In genomic region chr2:104848235-104849161, GRCm38 (mm10) we compare ENCODE assay signal across 7 mouse cellular contexts. TPM values are rescaled to one million over a fixed set of nuclear protein-coding genes. Genes with fewer than 3 reads are reported as not detected.
DNase-seq lines count a peak whose midpoint lies in the region; ATAC-seq lines count a peak whose summit lies in the region.

No protein-coding gene starts in this region.

- no peaks in the 10 kb centered on the region for H3K36me3 ChIP-seq in forebrain, embryonic 14.5 days (ENCODE audit: control insufficient read depth, insufficient read depth, low read length)

- H3K27ac ChIP-seq in forebrain, embryonic 14.5 days (ENCODE audit: low read depth, low read length), result no peak overlapping the region

- no peaks in the 10 kb centered on the region for H3K9me3 ChIP-seq in forebrain, embryonic 14.5 days (replicated peaks; ENCODE audit: control insufficient read depth, low read length)

- H3K4me1 ChIP-seq in forebrain, embryonic 14.5 days (ENCODE audit: control insufficient read depth, insufficient read depth, low read length), result no peaks in the 10 kb centered on the region

- WGBS in forebrain, embryonic 14.5 days, result 31% methylated on average over 16 of the region's 16 CpGs

- peak overlapping the region; percentile 50; the same call in 1 of the 2 replicates for H3K4me3 ChIP-seq in forebrain, embryonic 14.5 days (ENCODE audit: low read depth, low read length)

- DNase-seq in 416B (ENCODE audit: low read depth), result peak; percentile 77
- DNase-seq in CD4-positive, CD25-positive, alpha-beta regulatory T cell, adult 2 months (ENCODE audit: low read depth, low spot score), result peak; percentile 58
- DNase-seq in forebrain, embryonic 14.5 days (ENCODE audit: low spot score), result no peak
- peak; percentile 6 to 13 for DNase-seq in kidney, postnatal 4 days
- DNase-seq in natural killer cell, adult 2 months (ENCODE audit: low spot score in 2 of 2), result peak; percentile 43 to 52
- no peak for DNase-seq in layer of hippocampus, adult 9-11 months
- no peak for DNase-seq in gastrocnemius, postnatal 25 days

- H3K4me2 ChIP-seq in forebrain, embryonic 14.5 days (ENCODE audit: low read length), result peak overlapping the region; percentile 97

- H3K9ac ChIP-seq in forebrain, embryonic 14.5 days (ENCODE audit: low read length), result 0 out of 2 replicates have a peak overlapping the region, but pooled peaks have one; percentile 57

- H3K27me3 ChIP-seq in forebrain, embryonic 14.5 days (replicated peaks; ENCODE audit: control insufficient read depth, insufficient read depth, low read length), result peaks cover 13% of the 10 kb centered on the region; the same call in 1 of the 2 replicates

- ATAC-seq in forebrain, embryonic 14.5 days, result no peak

RNA-seq across cellular contexts. Expression of gene Prrg4, which starts 1.2 kb away (rescaled TPM):
- 0.23 TPM in 2 replicates for polyA plus RNA-seq in forebrain, embryonic 14.5 days (2014; fragmentation: Nextera tagmentation; extraction: Ambion mirVana)
- total RNA-seq in gastrocnemius, postnatal 25 days (2021), result under 1 TPM; 0.27 to 0.36 TPM

RNA-seq across cellular contexts. Expression of gene Ccdc73, which starts 19.1 kb away (rescaled TPM):
- 9.2 and 9.7 TPM in 2 replicates for polyA plus RNA-seq in forebrain, embryonic 14.5 days (2014; fragmentation: Nextera tagmentation; extraction: Ambion mirVana)
- total RNA-seq in gastrocnemius, postnatal 25 days (2021), result 1 to 10 TPM; 2.7 to 3.8 TPM

RNA-seq across cellular contexts. Expression of gene Qser1, which starts 31.9 kb away (rescaled TPM):
- polyA plus RNA-seq in forebrain, embryonic 14.5 days (2014; fragmentation: Nextera tagmentation; extraction: Ambion mirVana), result 13.5 and 15.6 TPM in 2 replicates
- 10 to 100 TPM; 45.2 to 46.6 TPM for total RNA-seq in gastrocnemius, postnatal 25 days (2021)

Comparison
In these comparisons a context has a peak if more than half of its experiments do, and no peak if none do; other contexts are left out.
1. DNase-seq: peak in 416B (single experiment), CD4-positive, CD25-positive, alpha-beta regulatory T cell, adult 2 months (single experiment), kidney, postnatal 4 days (2 of 2) and natural killer cell, adult 2 months (2 of 2); none in forebrain, embryonic 14.5 days (single experiment), layer of hippocampus, adult 9-11 months (single experiment) and gastrocnemius, postnatal 25 days (single experiment).